Mouse (Mus musculus): ENCODE data around the gene Prkar2b. TPM values are rescaled to one million over a fixed set of nuclear protein-coding genes. Genes with fewer than 3 reads are reported as not detected.
A peak's percentile ranks its signal among the peaks of the same experiment; 100 is the strongest.

Gene Prkar2b
- polyA plus RNA-seq, 1 experiment from 2014 or later: 123 TPM

DNA sequence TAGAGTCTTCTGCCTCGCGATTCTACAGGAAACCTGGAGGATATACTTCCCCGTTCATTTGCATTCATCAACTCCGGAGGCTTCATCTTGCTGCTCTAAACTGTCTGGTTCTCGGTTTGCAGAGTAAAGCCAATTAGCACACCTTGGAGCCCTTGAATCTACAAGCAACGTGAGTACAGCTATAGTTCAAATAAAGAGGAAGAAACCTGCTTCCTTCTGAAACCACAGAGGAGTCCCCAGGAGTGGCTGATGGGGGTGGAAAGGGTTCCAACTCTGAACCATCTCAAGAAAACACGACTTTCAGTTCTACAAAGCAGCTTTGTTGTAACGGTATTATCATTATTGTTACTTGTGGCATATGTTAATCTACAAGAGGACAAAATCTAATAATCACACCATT, 26.2 kb upstream of the Prkar2b start:
- no peak overlapping the region for H3K9ac ChIP-seq (replicated peaks)
- ATAC-seq (ENCODE audit: low FRiP score): no peak
- no peaks in the 10 kb centered on the region for H3K36me3 ChIP-seq
- H3K4me1 ChIP-seq: 0 out of 2 replicates have a peak, but pooled peaks cover 3% of the 10 kb centered on the region
- H3K27me3 ChIP-seq (replicated peaks): no peaks in the 10 kb centered on the region
- H3K9me3 ChIP-seq (replicated peaks): no peaks in the 10 kb centered on the region; the same call in 1 of the 2 replicates
- H3K27ac ChIP-seq (replicated peaks): no peak overlapping the region
- 72% methylated on average over 8 of the region's 8 CpGs for WGBS
- no peak overlapping the region for H3K4me2 ChIP-seq
- no peak overlapping the region for H3K4me3 ChIP-seq (replicated peaks)

DNA sequence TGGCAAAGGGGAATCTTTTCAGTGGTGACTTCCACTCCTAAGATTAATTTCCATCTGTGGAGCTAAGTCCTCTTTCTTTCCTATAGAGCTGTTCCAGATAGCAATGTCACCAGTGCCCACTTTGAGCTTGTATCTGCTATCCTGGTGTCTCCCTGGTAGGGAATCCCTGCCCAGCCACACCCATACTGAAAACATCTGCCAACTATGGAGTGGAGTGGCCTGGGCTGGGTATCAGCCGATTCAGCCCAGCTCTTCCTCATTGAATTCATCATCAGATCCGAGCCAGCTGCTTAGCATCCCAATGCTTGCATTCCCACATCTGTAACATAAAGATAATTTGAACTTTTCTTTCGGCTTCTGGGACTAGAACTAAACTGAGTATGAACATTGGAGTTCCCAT, 25.8 kb upstream of the Prkar2b start:
- Histone ChIP-seq H3K36me3 (no peaks in the 10 kb centered on the region), H3K4me3 (replicated peaks) (no peak overlapping the region), H3K9me3 (replicated peaks) (no peaks in the 10 kb centered on the region; the same call in 1 of the 2 replicates), H3K4me2 (no peak overlapping the region), H3K27ac (replicated peaks) (no peak overlapping the region), H3K4me1 (0 out of 2 replicates have a peak, but pooled peaks cover 3% of the 10 kb centered on the region), H3K9ac (replicated peaks) (no peak overlapping the region), H3K27me3 (replicated peaks) (no peaks in the 10 kb centered on the region)
- ATAC-seq (ENCODE audit: low FRiP score): no peak
- WGBS: 80% methylated on average over 3 of the region's 3 CpGs

DNA sequence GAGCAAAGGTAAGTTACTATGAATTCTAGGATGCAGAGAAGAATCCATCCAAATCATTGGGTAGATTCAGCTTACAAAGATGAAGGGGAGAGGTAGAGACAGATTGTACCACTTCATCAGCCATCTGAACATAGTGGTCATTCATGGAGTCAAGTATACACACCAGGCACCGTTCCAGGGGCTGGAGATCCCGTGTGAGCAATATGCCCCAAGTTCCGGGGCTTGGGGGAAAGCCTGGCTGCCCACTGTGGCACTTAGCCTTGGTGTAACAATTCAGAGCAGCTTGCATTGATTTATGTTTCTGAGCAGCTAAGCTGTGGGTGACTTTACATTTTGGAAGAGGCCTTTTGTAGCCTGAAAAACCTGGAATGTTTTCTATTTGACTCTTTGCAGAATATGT, 24.8 kb upstream of the Prkar2b start:
- no peak overlapping the region for H3K4me2 ChIP-seq
- H3K9me3 ChIP-seq (replicated peaks): no peaks in the 10 kb centered on the region
- no peaks in the 10 kb centered on the region for H3K27me3 ChIP-seq (replicated peaks)
- no peak overlapping the region for H3K4me3 ChIP-seq (replicated peaks)
- 54% methylated on average over 3 of the region's 3 CpGs for WGBS
- H3K9ac ChIP-seq (replicated peaks): no peak overlapping the region
- H3K27ac ChIP-seq (replicated peaks): no peak overlapping the region
- H3K4me1 ChIP-seq: 0 out of 2 replicates have a peak, but pooled peaks cover 3% of the 10 kb centered on the region
- no peak for ATAC-seq (ENCODE audit: low FRiP score)
- H3K36me3 ChIP-seq: no peaks in the 10 kb centered on the region

DNA sequence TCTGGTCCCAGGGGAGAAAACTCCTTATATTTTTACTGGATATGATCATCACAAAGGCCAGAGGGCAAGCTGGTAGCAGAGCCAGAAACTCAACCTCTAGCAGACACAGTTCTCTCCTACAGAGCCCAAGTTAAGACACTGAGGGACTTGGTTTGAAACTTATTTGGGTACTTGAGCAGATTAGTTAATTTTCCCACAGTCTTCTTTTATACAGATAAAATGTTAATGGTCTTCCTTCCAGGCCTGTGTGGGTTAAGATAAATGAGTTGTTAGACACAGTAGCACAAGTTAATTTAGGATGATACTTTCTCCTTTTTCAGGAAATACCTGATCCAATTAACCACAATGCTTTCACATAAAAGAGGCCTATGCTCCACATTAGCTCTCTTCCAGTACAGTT, 24.1 kb upstream of the Prkar2b start:
- Histone ChIP-seq H3K27me3 (replicated peaks) (no peaks in the 10 kb centered on the region), H3K4me1 (0 out of 2 replicates have a peak, but pooled peaks cover 3% of the 10 kb centered on the region), H3K36me3 (no peaks in the 10 kb centered on the region), H3K4me2 (no peak overlapping the region), H3K4me3 (replicated peaks) (no peak overlapping the region), H3K27ac (replicated peaks) (no peak overlapping the region), H3K9me3 (replicated peaks) (no peaks in the 10 kb centered on the region), H3K9ac (replicated peaks) (no peak overlapping the region)
- no peak for ATAC-seq (ENCODE audit: low FRiP score)

DNA sequence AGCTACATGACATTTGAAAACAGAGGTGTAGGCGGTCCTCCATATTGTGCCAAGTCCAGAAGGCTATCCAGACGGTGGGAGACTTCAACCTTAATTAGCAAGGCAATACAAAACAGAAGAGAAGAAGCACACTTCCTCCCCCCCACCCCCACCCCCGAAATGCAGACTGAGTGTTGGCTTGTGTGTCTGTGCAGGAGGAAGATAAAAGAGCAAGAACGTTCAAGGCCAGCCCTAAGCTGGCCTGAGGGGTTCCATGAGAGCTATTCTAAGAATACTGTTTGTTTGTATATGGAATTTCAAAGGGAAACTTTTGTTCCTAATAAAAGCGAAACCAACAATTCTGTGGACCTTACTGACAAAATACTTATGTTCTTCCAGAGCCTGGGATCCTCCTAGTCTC, 23.5 kb upstream of the Prkar2b start:
- no peak overlapping the region for H3K4me2 ChIP-seq
- no peak overlapping the region for H3K27ac ChIP-seq (replicated peaks)
- no peaks in the 10 kb centered on the region for H3K36me3 ChIP-seq
- 0 out of 2 replicates have a peak, but pooled peaks cover 3% of the 10 kb centered on the region for H3K4me1 ChIP-seq
- no peaks in the 10 kb centered on the region for H3K9me3 ChIP-seq (replicated peaks)
- H3K27me3 ChIP-seq (replicated peaks): no peaks in the 10 kb centered on the region
- whole genome bisulfite sequencing: 67% methylated on average over 5 of the region's 5 CpGs
- H3K9ac ChIP-seq (replicated peaks): no peak overlapping the region
- no peak overlapping the region for H3K4me3 ChIP-seq (replicated peaks)
- no peak for ATAC-seq (ENCODE audit: low FRiP score)

DNA sequence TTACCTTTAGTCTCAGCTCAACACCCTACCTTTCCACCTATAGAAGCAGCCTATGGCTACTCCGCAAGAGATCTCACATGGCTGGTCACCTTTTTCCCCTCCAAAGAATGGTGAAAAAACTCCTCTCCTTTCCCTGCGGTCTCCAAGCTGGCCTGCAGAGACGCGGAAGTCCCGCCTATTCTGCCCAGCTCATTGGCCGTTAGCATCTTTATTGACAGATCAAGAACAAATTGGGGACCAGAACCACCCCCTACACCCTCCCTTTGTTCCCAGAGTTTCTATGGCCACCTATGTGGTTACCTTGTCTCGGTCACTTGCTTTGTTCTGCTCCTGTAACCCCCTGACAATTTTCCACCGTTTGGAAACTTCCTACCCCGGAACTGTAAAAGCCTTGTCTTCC, 19.6 kb upstream of the Prkar2b start:
- no peak overlapping the region for H3K9ac ChIP-seq (replicated peaks)
- no peaks in the 10 kb centered on the region for H3K36me3 ChIP-seq
- H3K27ac ChIP-seq (replicated peaks): no peak overlapping the region
- no peak overlapping the region for H3K4me2 ChIP-seq
- no peak for ATAC-seq (ENCODE audit: low FRiP score)
- WGBS: 84% methylated on average over 9 of the region's 9 CpGs
- no peaks in the 10 kb centered on the region for H3K4me1 ChIP-seq
- no peaks in the 10 kb centered on the region for H3K9me3 ChIP-seq (replicated peaks)
- H3K27me3 ChIP-seq (replicated peaks): no peaks in the 10 kb centered on the region
- no peak overlapping the region for H3K4me3 ChIP-seq (replicated peaks)

DNA sequence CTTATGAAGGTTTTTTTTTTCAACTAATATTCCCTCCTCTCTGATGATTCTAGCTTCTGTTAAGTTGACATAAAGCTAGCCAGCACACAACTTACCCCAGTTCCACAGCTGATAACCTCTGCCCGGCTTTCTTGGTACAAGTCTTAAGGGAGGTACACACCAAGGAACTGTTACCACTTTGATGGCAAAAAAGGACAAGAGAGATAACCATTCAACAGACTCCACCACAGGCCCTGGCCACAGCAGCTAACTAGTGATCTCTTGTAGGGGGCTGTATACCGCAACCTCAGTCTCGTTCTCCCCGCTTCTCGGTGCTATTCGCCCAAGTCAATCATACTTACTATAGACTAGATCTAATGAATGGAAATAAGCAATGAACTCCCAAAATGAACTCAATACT, 16.3 kb upstream of the Prkar2b start:
- Histone ChIP-seq H3K27ac (replicated peaks) (no peak overlapping the region), H3K36me3 (no peaks in the 10 kb centered on the region), H3K4me3 (replicated peaks) (no peak overlapping the region), H3K27me3 (replicated peaks) (no peaks in the 10 kb centered on the region), H3K9ac (replicated peaks) (no peak overlapping the region), H3K9me3 (replicated peaks) (no peaks in the 10 kb centered on the region), H3K4me1 (no peaks in the 10 kb centered on the region), H3K4me2 (no peak overlapping the region)
- WGBS: 98% methylated on average over 6 of the region's 6 CpGs
- no peak for ATAC-seq (ENCODE audit: low FRiP score)

DNA sequence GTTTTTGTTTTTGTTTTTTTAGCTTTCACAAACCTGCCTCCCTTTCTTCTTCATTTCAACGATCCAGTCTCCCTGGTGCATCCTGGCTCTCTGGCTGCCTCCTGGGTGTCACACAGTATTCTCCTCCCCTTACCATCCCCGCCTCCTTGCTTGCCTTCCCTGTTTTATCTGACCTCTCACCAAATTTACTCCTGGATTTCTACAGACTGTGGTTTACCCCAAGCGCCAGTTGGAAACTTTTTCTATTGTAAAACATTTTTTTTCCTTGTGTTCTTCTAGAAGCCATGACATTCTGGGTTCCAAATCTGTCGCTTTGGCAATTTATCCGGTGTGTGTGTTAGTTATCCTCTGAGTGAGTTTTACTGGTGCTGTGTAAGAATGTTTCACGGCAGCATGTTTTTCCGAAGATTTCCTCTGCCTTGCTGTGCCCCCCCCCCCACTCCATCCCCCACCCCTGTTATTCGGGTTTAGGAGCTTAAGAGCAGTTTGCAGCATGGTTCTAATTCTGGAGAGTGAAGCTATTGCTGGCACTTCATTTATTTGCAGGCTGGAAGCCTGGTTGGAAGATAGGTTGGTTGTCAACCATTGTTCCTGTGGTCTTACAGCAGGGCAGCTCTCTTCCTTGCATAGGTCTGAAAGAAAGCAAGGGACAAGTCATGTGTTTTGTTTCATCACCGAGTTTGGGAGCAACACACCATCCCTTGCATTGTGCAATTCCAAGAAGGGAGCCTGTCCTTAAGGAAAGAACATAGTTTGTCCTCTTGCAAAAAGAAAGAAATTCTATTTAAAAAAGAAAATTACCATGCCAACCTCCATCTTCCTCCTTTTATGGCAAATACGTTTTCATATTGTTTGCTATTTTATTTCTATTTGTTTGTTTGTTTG, 15.0 kb upstream of the Prkar2b start:
- H3K4me1 ChIP-seq: no peaks in the 10 kb centered on the region
- H3K27me3 ChIP-seq (replicated peaks): no peaks in the 10 kb centered on the region
- WGBS: 78% methylated on average over 10 of the region's 10 CpGs
- no peaks in the 10 kb centered on the region for H3K9me3 ChIP-seq (replicated peaks)
- H3K9ac ChIP-seq (replicated peaks): no peak overlapping the region
- H3K27ac ChIP-seq (replicated peaks): no peak overlapping the region
- H3K4me2 ChIP-seq: no peak overlapping the region
- no peaks in the 10 kb centered on the region for H3K36me3 ChIP-seq
- no peak for ATAC-seq (ENCODE audit: low FRiP score)
- H3K4me3 ChIP-seq (replicated peaks): no peak overlapping the region

DNA sequence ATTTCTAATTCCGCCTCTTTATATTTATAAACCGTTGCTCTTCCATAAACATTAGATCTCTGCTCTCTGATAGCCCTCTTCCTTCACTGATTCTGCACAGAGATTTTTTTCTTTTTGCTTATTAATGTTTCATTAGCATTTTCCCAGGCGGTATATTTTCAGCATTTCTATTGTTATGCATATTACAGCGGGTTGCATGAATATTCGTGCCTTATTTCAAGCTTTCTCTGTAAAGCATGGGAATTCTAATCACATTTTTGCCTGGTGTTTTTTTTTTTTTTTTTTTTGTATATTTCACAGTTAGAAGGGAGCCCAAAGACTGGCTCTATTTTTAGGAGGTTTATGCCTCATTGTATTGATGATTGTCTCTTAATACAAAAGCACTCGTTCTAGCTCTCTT, 13.2 kb upstream of the Prkar2b start:
- H3K4me1 ChIP-seq: no peaks in the 10 kb centered on the region
- no peak overlapping the region for H3K4me3 ChIP-seq (replicated peaks)
- WGBS: 32% methylated on average over 6 of the region's 6 CpGs
- no peaks in the 10 kb centered on the region for H3K36me3 ChIP-seq
- H3K27ac ChIP-seq (replicated peaks): no peak overlapping the region
- no peaks in the 10 kb centered on the region for H3K27me3 ChIP-seq (replicated peaks)
- no peak for ATAC-seq (ENCODE audit: low FRiP score)
- no peak overlapping the region for H3K4me2 ChIP-seq
- H3K9ac ChIP-seq (replicated peaks): no peak overlapping the region
- no peaks in the 10 kb centered on the region for H3K9me3 ChIP-seq (replicated peaks)

DNA sequence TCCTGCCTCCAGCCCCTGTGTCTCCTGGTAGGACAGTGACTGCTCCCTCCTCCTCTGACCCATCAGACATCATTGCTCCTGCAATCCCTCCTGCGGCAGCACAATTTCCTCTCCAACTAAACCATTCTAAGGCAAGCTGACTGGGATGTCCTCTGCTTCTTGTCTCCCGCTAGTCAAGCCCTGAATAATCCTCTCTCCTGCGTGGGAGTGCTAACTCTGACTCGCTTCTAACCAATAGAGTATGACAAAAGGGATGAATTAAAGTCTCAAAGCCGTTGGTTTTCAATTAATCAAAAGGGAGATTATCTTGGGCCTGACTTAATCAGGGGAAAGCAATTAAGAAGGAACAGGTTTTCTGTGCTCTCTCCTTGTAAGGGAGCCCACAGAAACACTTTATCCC, 4.9 kb upstream of the Prkar2b start:
- Histone ChIP-seq H3K27me3 (replicated peaks) (no peaks in the 10 kb centered on the region), H3K4me2 (no peak overlapping the region), H3K4me3 (replicated peaks) (no peak overlapping the region), H3K9ac (replicated peaks) (no peak overlapping the region), H3K9me3 (replicated peaks) (no peaks in the 10 kb centered on the region), H3K27ac (replicated peaks) (no peak overlapping the region), H3K36me3 (no peaks in the 10 kb centered on the region), H3K4me1 (peaks cover 5% of the 10 kb centered on the region)
- ATAC-seq (ENCODE audit: low FRiP score): no peak
- WGBS: 28% methylated on average over 5 of the region's 5 CpGs

DNA sequence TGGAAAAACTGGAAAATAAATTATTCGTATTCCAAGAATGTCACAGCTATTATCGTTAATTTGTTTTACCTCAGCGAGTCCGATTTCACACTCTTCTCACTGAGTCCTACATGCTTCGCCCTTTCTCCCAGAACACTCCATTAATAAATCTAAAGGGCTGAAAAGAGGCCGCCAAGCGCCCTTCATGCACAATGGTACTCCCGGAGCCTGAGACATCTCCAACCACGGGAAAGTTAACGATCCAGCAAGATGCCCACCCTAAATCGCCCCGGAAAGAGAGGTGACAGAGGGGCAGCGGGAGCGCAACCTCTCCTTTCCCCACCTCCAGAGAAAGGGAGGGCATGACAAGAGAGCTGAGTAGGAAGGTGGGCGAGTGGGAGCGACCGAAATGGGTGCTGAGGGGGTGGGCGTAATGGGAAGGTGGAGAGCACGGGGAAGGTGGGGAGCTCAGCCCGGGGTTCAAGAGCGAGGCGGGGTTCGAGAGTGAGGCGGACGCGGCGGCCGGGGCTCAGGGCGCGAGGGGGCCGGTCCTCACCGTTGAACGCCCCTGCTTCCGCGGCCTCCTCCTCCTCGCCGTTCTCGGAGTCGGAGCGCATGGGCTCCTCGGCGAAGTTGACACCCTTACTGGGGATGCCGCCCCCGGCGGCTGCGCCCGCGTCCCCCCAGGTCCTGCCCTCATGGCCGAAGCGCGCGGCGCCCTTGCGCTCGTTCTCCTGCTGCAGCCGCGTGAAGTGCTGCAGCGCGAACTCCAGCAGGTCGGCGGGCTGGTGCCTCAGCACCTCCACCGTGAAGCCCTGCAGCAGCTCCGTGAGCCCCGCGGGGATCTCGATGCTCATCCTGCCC, 628 bp downstream of the Prkar2b start:
- H3K9me3 ChIP-seq (replicated peaks): no peaks in the 10 kb centered on the region
- peak overlapping the region; percentile 75 for H3K4me2 ChIP-seq
- under 1% methylated on average over 44 of the region's 66 CpGs for WGBS
- H3K4me3 ChIP-seq (replicated peaks): peak overlapping the region; percentile 82
- peak overlapping the region; percentile 96 for H3K27ac ChIP-seq (replicated peaks)
- no peaks in the 10 kb centered on the region for H3K36me3 ChIP-seq
- H3K4me1 ChIP-seq: peaks cover 38% of the 10 kb centered on the region
- peak overlapping the region; percentile 85 for H3K9ac ChIP-seq (replicated peaks)
- peak; percentile 75 for ATAC-seq (ENCODE audit: low FRiP score)
- no peaks in the 10 kb centered on the region for H3K27me3 ChIP-seq (replicated peaks)

DNA sequence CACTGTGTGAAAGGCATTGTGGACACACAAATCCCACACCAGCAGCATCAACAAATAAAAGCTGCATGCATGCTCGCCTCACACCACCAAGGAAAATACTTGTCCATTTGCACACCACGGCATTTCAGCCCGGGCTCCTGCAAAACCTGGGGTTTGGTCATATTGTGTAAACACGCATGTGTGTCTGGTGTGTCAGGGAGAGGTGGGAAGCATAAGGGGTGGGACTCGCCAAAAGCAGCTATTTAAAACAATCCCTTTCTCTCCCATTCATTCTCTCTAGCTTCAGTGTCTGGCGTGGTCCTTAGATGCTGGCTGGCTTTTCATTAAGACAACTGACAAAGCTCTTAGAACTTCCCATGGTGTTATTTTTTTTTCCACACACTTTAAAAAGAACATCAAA, 1.4 kb downstream of the Prkar2b start:
- Histone ChIP-seq H3K4me1 (peaks cover 45% of the 10 kb centered on the region), H3K9ac (replicated peaks) (peak overlapping the region; percentile 85), H3K9me3 (replicated peaks) (no peaks in the 10 kb centered on the region), H3K4me3 (replicated peaks) (peak overlapping the region; percentile 82), H3K27ac (replicated peaks) (peak overlapping the region; percentile 96), H3K27me3 (replicated peaks) (no peaks in the 10 kb centered on the region), H3K4me2 (peak overlapping the region; percentile 75), H3K36me3 (no peaks in the 10 kb centered on the region)
- WGBS: 10% methylated on average over 6 of the region's 6 CpGs
- peak; percentile 15 for ATAC-seq (ENCODE audit: low FRiP score)
